Mouse (Mus musculus) thymus, adult 2 months (tissue): ENCODE data around the gene Pih1d3.

Experiments
- CTCF ChIP-seq: fragments of 200-500 bp; IDR thresholded peaks from 2 replicates; pipeline ENCODE4 v1.5.1; 2012; ENCODE audit warnings: mild to moderate bottlenecking, control low read depth, low read length, moderate library complexity, borderline replicate concordance; ENCODE audit not compliant: control insufficient read depth, poor library complexity, insufficient read depth; ENCODE audit errors: extremely low read depth
- POLR2A ChIP-seq: fragments of 200-500 bp; IDR thresholded peaks from 2 replicates; pipeline ENCODE4 v1.6.1; 2012; ENCODE audit warnings: mild to moderate bottlenecking, low read length, control low read depth, moderate library complexity; ENCODE audit not compliant: control insufficient read depth, poor library complexity, insufficient read depth; ENCODE audit errors: extremely low read depth

DNA sequence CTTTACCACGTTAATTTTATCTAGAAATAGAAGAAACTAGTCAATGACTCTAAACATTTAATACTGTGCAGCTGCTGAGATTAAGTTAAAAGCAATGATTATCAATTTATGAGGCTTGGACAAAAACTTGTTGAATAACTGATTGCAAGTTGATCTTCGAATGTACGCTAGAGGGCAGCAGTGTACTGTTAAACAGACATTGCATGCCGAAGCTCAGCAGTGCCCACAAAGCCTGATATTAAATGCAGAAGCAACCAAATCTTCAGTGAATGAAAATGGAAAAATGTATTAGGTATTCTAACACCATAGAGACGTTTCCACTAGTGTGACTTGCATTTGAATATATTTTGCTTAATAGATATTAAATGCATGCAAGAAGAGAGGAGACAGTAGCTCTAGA lies 12.5 kb upstream of the Pih1d3 start:
- TF ChIP-seq CTCF (no peak), POLR2A (no peak)
